Mouse (Mus musculus): Measurements from ENCODE around the gene Ankrd31.
A peak's percentile ranks its signal among the peaks of the same experiment; 100 is the strongest.

Ankrd31 gene

GRCm38 (mm10) chr13:96748109-96748845 lies at the start of gene Ankrd31:
TSS of gene Ankrd31 (plus strand) at chr13:96748272.
- DNase-seq = no peak

- DNase-seq = no peak
Observed at GRCm38 (mm10) chr13:96702567-96703278, 45.3 kb upstream of the Ankrd31 start.

- DNase-seq = no peak
Observed at GRCm38 (mm10) chr13:96709269-96710233, 38.5 kb upstream of the Ankrd31 start.

GRCm38 (mm10) chr13:96716311-96716710 lies 31.8 kb upstream of the Ankrd31 start:
- no peak for DNase-seq

- no peak for DNase-seq
Observed at GRCm38 (mm10) chr13:96717821-96718220, 30.3 kb upstream of the Ankrd31 start.

- DNase-seq = no peak
Observed at GRCm38 (mm10) chr13:96720003-96720402, 28.1 kb upstream of the Ankrd31 start.

GRCm38 (mm10) chr13:96728289-96728688 lies 19.8 kb upstream of the Ankrd31 start:
- DNase-seq = no peak

- DNase-seq = no peak
Observed at GRCm38 (mm10) chr13:96729146-96729545, 18.9 kb upstream of the Ankrd31 start.

GRCm38 (mm10) chr13:96730116-96730515 lies 18.0 kb upstream of the Ankrd31 start:
- DNase-seq = no peak

- DNase-seq = no peak
Observed at GRCm38 (mm10) chr13:96735175-96735574, 12.9 kb upstream of the Ankrd31 start.

- no peak for DNase-seq
Observed at GRCm38 (mm10) chr13:96740159-96740558, 7.9 kb upstream of the Ankrd31 start.

GRCm38 (mm10) chr13:96742871-96743270 lies 5.2 kb upstream of the Ankrd31 start:
- DNase-seq = no peak

GRCm38 (mm10) chr13:96746055-96746454 lies 2.0 kb upstream of the Ankrd31 start:
- DNase-seq = peak in 1 of 2 experiments; percentile 10

- no peak for DNase-seq
Observed at GRCm38 (mm10) chr13:96749859-96750258, 1.8 kb downstream of the Ankrd31 start.

GRCm38 (mm10) chr13:96760848-96761247 lies 12.8 kb downstream of the Ankrd31 start:
- no peak for DNase-seq

- DNase-seq = peak in 1 of 2 experiments; percentile 29
Observed at GRCm38 (mm10) chr13:96786071-96786470, 38.0 kb downstream of the Ankrd31 start.

- DNase-seq = no peak
Observed at GRCm38 (mm10) chr13:96793451-96793850, 45.4 kb downstream of the Ankrd31 start.

GRCm38 (mm10) chr13:96795301-96795700 lies 47.2 kb downstream of the Ankrd31 start:
- no peak for DNase-seq

GRCm38 (mm10) chr13:96797500-96797899 lies 49.4 kb downstream of the Ankrd31 start:
- peak in 1 of 2 experiments; percentile 19 for DNase-seq

GRCm38 (mm10) chr13:96849752-96850151 lies 101.7 kb downstream of the Ankrd31 start:
- no peak for DNase-seq

GRCm38 (mm10) chr13:96852133-96852532 lies 104.1 kb downstream of the Ankrd31 start:
- no peak for DNase-seq

GRCm38 (mm10) chr13:96853256-96853655 lies 105.2 kb downstream of the Ankrd31 start:
- peak in 1 of 2 experiments; percentile 32 for DNase-seq

GRCm38 (mm10) chr13:96855191-96855590 lies 107.1 kb downstream of the Ankrd31 start:
- peak; percentile 43 to 88 for DNase-seq
